Mouse (Mus musculus) heart, adult 2 months (tissue): Measurements from ENCODE around the gene Pomgnt1. TPM values are rescaled to one million over a fixed set of nuclear protein-coding genes. Genes with fewer than 3 reads are reported as not detected.

Experiments used
- DNase-seq, 2 experiments: peaks; one replicate each; pipeline ENCODE4 v3.0.0; 2021
- H3K27ac ChIP-seq: fragments of 200-600 bp; 2 replicates; pipeline ENCODE4 v1.8.1; 2022
- H3K27me3 ChIP-seq: fragments of 200-500 bp; 2 replicates; pipeline ENCODE4 v1.6.1; 2012; ENCODE audit warnings: mild to moderate bottlenecking, low read length, inconsistent platforms, mixed read lengths; ENCODE audit not compliant: control insufficient read depth, insufficient read depth
- H3K36me3 ChIP-seq: fragments of 200-500 bp; 2 replicates; pipeline ENCODE4 v1.6.1; 2012; ENCODE audit warnings: low read length, inconsistent platforms; ENCODE audit not compliant: control insufficient read depth, insufficient read depth
- H3K4me1 ChIP-seq: fragments of 200-500 bp; 2 replicates; pipeline ENCODE4 v1.6.1; 2011; ENCODE audit warnings: low read length; ENCODE audit not compliant: control insufficient read depth, insufficient read depth
- H3K4me3 ChIP-seq: fragments of 200-600 bp; 2 replicates; pipeline ENCODE4 v1.8.1; 2022
- H3K79me2 ChIP-seq: fragments of 200-500 bp; replicated peaks from 2 replicates; pipeline ENCODE4 v1.6.1; 2012; ENCODE audit warnings: mild to moderate bottlenecking, inconsistent platforms, low read length, moderate library complexity, mixed read lengths; ENCODE audit not compliant: control insufficient read depth, insufficient read depth
- H3K9ac ChIP-seq: fragments of 200-500 bp; 2 replicates; pipeline ENCODE4 v1.6.1; 2012; ENCODE audit warnings: low read depth, mild to moderate bottlenecking, control low read depth, inconsistent platforms, low read length, mixed read lengths
- CTCF ChIP-seq: fragments of 200-600 bp; IDR thresholded peaks from 2 replicates; pipeline ENCODE4 v1.8.1; 2022; ENCODE audit warnings: antibody characterized with exemption, mild to moderate bottlenecking, moderate library complexity
- EP300 ChIP-seq: fragments of 200-500 bp; IDR thresholded peaks from 2 replicates; pipeline ENCODE4 v1.6.1; 2011; ENCODE audit warnings: low read depth, low read length, control low read depth; ENCODE audit not compliant: insufficient read depth
- POLR2A ChIP-seq: fragments of 200-500 bp; IDR thresholded peaks from 2 replicates; pipeline ENCODE4 v1.6.1; 2011; ENCODE audit warnings: mild to moderate bottlenecking, low read depth, low read length, control low read depth; ENCODE audit not compliant: insufficient read depth
- WGBS: fragments of 180-500 bp; shearing (Covaris S2); methylation state at CpG from one replicate; pipeline ENCODE4 v1.1.7; 2018; 5-methylcytosine and 5-hydroxymethylcytosine counted together
- intact Hi-C: fragments of 180-260 bp; cut with DNase I; formaldehyde crosslinking; loops from one replicate; pipeline ENCODE4 v1.15.1; 2025
- polyA plus RNA-seq: library from polyadenylated mRNA; depleted of rRNA; stranded (reverse); fragments of >200 nt; gene quantifications from 2 replicates; pipeline ENCODE4 v1.2.3, GENCODE M21; 2012; rRNA removed
- total RNA-seq, 2 experiments: library from RNA; stranded (reverse); gene quantifications; 2 replicates each; pipeline ENCODE4 v1.2.3; 2021

Gene Pomgnt1
- total and polyA plus RNA-seq, 3 experiments = 44.4 to 59.5 (median 52.7) TPM

GRCm38 (mm10) chr4:116198422-116198821 lies 74.8 kb downstream of the Pomgnt1 start:
- no peaks in the 10 kb centered on the region for H3K79me2 ChIP-seq

DNA sequence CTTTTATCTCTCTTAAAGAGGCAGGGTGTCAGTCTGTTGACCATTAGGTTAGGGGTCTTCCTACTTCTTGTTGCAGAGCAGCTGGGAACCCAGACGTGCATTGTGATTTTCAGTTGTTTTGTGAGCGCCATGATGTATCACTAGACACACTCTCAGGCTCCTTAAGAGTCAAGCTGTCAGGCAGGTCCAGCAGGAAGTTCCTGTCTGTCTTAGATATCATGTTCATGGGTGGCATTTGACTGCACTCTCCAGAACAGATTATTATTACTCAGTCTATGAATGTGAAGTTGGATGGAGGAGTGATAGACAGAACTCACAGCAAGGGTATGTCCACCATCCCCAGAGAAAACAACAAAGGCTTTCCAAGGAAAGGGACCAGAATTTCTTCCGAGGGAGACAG lies 80.8 kb downstream of the Pomgnt1 start:
- no peaks in the 10 kb centered on the region for H3K36me3 ChIP-seq
- H3K9ac ChIP-seq = no peak overlapping the region
- H3K4me3 ChIP-seq = no peak overlapping the region
- DNase-seq = no peak
- 59% methylated on average over 3 of the region's 3 CpGs for WGBS
- intact Hi-C loops = no loop called here
- no peak overlapping the region for H3K27ac ChIP-seq
- H3K4me1 ChIP-seq = no peaks in the 10 kb centered on the region
- H3K79me2 ChIP-seq = no peaks in the 10 kb centered on the region
- TF ChIP-seq EP300 (no peak), CTCF (no peak), POLR2A (no peak)
- H3K27me3 ChIP-seq = no peaks in the 10 kb centered on the region

More at GRCm38 (mm10) chr4:116198422-116198821, 74.8 kb downstream of the Pomgnt1 start:
- no peak overlapping the region for H3K9ac ChIP-seq
- H3K36me3 ChIP-seq = no peaks in the 10 kb centered on the region
- H3K27me3 ChIP-seq = no peaks in the 10 kb centered on the region
- H3K4me3 ChIP-seq = no peak overlapping the region
- H3K27ac ChIP-seq = no peak overlapping the region
- no peaks in the 10 kb centered on the region for H3K4me1 ChIP-seq
- intact Hi-C loops = no loop called here
- TF ChIP-seq CTCF (peak; percentile 56), POLR2A (no peak)
- DNase-seq = no peak
- WGBS = 48% methylated on average over 2 of the region's 2 CpGs

GRCm38 (mm10) chr4:116206531-116206930 lies 82.9 kb downstream of the Pomgnt1 start:
- Histone ChIP-seq H3K27me3 (no peaks in the 10 kb centered on the region), H3K9ac (no peak overlapping the region), H3K4me3 (no peak overlapping the region), H3K4me1 (no peaks in the 10 kb centered on the region), H3K36me3 (no peaks in the 10 kb centered on the region), H3K79me2 (no peaks in the 10 kb centered on the region), H3K27ac (no peak overlapping the region)
- TF ChIP-seq EP300 (no peak), POLR2A (no peak), CTCF (no peak)
- DNase-seq = no peak
- WGBS = 72% methylated on average over 4 of the region's 4 CpGs
- intact Hi-C loops = no loop called here

- Histone ChIP-seq H3K36me3 (no peaks in the 10 kb centered on the region), H3K27me3 (no peaks in the 10 kb centered on the region), H3K9ac (no peak overlapping the region), H3K79me2 (no peaks in the 10 kb centered on the region), H3K4me3 (no peak overlapping the region), H3K27ac (no peak overlapping the region), H3K4me1 (no peaks in the 10 kb centered on the region)
- intact Hi-C loops = no loop called here
- TF ChIP-seq CTCF (no peak), POLR2A (no peak), EP300 (no peak)
- 77% methylated on average over 1 of the region's 1 CpGs for WGBS
- DNase-seq = no peak
Observed at GRCm38 (mm10) chr4:116208891-116209290, 85.3 kb downstream of the Pomgnt1 start.

Other genes starting within 250 kb of the Pomgnt1 start
- not detected for gene Kncn, start 239.4 kb upstream of the Pomgnt1 start, total RNA-seq
- 0.18 TPM in 1 of 2 replicates, not detected in the other for gene Kncn, start 239.4 kb upstream of the Pomgnt1 start, polyA plus RNA-seq
- not detected for gene 6430628N08Rik, start 233.2 kb upstream of the Pomgnt1 start, total RNA-seq
- gene 6430628N08Rik, start 233.2 kb upstream of the Pomgnt1 start, polyA plus RNA-seq = not detected in 2 replicates
- gene Dmbx1, start 183.9 kb upstream of the Pomgnt1 start, total RNA-seq = not detected
- not detected in 2 replicates for gene Dmbx1, start 183.9 kb upstream of the Pomgnt1 start, polyA plus RNA-seq
- under 1 TPM; 0.14 to 0.23 TPM for gene Faah, start 105.9 kb upstream of the Pomgnt1 start, total RNA-seq
- gene Faah, start 105.9 kb upstream of the Pomgnt1 start, polyA plus RNA-seq = 0.53 and 1.4 TPM in 2 replicates
- gene Nsun4, start 70.0 kb upstream of the Pomgnt1 start, total RNA-seq = 10 to 100 TPM; 24.3 to 28.4 TPM
- 24.9 and 37.0 TPM in 2 replicates for gene Nsun4, start 70.0 kb upstream of the Pomgnt1 start, polyA plus RNA-seq
- gene Uqcrh, start 48.8 kb upstream of the Pomgnt1 start, total RNA-seq = 1,000 to 10,000 TPM; 1,648 to 1,969 TPM
- 736 and 1,429 TPM in 2 replicates for gene Uqcrh, start 48.8 kb upstream of the Pomgnt1 start, polyA plus RNA-seq
- 10 to 100 TPM; 22.0 to 24.9 TPM for gene Lrrc41, start 48.6 kb upstream of the Pomgnt1 start, total RNA-seq
- 27.1 and 32.6 TPM in 2 replicates for gene Lrrc41, start 48.6 kb upstream of the Pomgnt1 start, polyA plus RNA-seq
- gene Rad54l, start 150 bp upstream of the Pomgnt1 start, total RNA-seq = under 1 TPM; 0.21 to 0.43 TPM
- gene Rad54l, start 150 bp upstream of the Pomgnt1 start, polyA plus RNA-seq = 0.18 and 0.26 TPM in 2 replicates
- gene Lurap1, start 27.5 kb downstream of the Pomgnt1 start, total RNA-seq = 1 to 10 TPM; 4.5 to 5.4 TPM
- 2.0 and 2.9 TPM in 2 replicates for gene Lurap1, start 27.5 kb downstream of the Pomgnt1 start, polyA plus RNA-seq
- not detected for gene Tspan1, start 43.8 kb downstream of the Pomgnt1 start, total RNA-seq
- 4.9 TPM in 1 of 2 replicates, not detected in the other for gene Tspan1, start 43.8 kb downstream of the Pomgnt1 start, polyA plus RNA-seq
- not detected for gene 1700042G07Rik, start 49.5 kb downstream of the Pomgnt1 start, total RNA-seq
- gene 1700042G07Rik, start 49.5 kb downstream of the Pomgnt1 start, polyA plus RNA-seq = 0.45 TPM in 1 of 2 replicates, not detected in the other
- under 1 TPM; 0.16 to 0.37 TPM for gene Gm49337, start 49.5 kb downstream of the Pomgnt1 start, total RNA-seq
- gene Gm49337, start 49.5 kb downstream of the Pomgnt1 start, polyA plus RNA-seq = not detected in 2 replicates
- 10 to 100 TPM; 10.1 to 11.6 TPM for gene Pik3r3, start 97.8 kb downstream of the Pomgnt1 start, total RNA-seq
- 9.3 and 15.3 TPM in 2 replicates for gene Pik3r3, start 97.8 kb downstream of the Pomgnt1 start, polyA plus RNA-seq